Mouse (Mus musculus) left cerebral cortex, postnatal 14 days (tissue): ENCODE measurements around the gene Ackr2. TPM values are rescaled to one million over a fixed set of nuclear protein-coding genes. Genes with fewer than 3 reads are reported as not detected.

Experiments
- DNase-seq, 2 experiments: peaks; one replicate each; pipeline ENCODE4 v3.0.0; 2021 to 2022; ENCODE audit warnings: low spot score in 2 of 2, mixed read lengths in 1 of 2
- intact Hi-C: fragments of 180-260 bp; cut with DNase I; formaldehyde crosslinking; loops from one replicate; pipeline ENCODE4 v1.15.1; 2025
- long read RNA-seq, 2 experiments: library from polyadenylated mRNA; stranded (forward); transcript quantifications; one replicate each; pipeline ENCODE4 v2.0.0; 2021
- total RNA-seq, 2 experiments: library from RNA; stranded (reverse); gene quantifications; 2 replicates each; pipeline ENCODE4 v1.2.3; 2021

Gene Ackr2
- 1 to 10 TPM; 5.2 to 7.8 TPM for total RNA-seq
- long read RNA-seq, experiment 1, partial matches to known transcripts, result 0 of 5 reads
- long read RNA-seq, experiment 1, other reads (novel, unspliced or antisense), result 1 of 5 reads
- long read RNA-seq, experiment 2, partial matches to known transcripts, result 0 of 2 reads
- long read RNA-seq, experiment 2, other reads (novel, unspliced or antisense), result 0 of 2 reads

GRCm38 (mm10) chr9:121898245-121898644 is at the start of gene Ackr2:
Gene Ackr2 (plus strand): TSS chr9:121898355.
- intact Hi-C loops, result no loop called here
- no peak for DNase-seq

GRCm38 (mm10) chr9:121854246-121854645 is 43.9 kb upstream of the Ackr2 start:
- intact Hi-C loops, result no loop called here

GRCm38 (mm10) chr9:121856649-121857416 is 41.3 kb upstream of the Ackr2 start:
- intact Hi-C loops, result no loop called here

More at GRCm38 (mm10) chr9:121854246-121854645, 43.9 kb upstream of the Ackr2 start:
- no peak for DNase-seq

GRCm38 (mm10) chr9:121857474-121858152 is 40.5 kb upstream of the Ackr2 start:
- intact Hi-C loops, result no loop called here

More at GRCm38 (mm10) chr9:121856649-121857416, 41.3 kb upstream of the Ackr2 start:
- DNase-seq, result no peak

GRCm38 (mm10) chr9:121858153-121858488 is 40.0 kb upstream of the Ackr2 start, which contains the start of gene Higd1a:
Gene Higd1a (minus strand): TSS chr9:121858362.
- no peak for DNase-seq
- intact Hi-C loops, result no loop called here

More at GRCm38 (mm10) chr9:121857474-121858152, 40.5 kb upstream of the Ackr2 start:
- peak; percentile 98 for DNase-seq

GRCm38 (mm10) chr9:121859345-121859744 is 38.8 kb upstream of the Ackr2 start:
- DNase-seq, result no peak
- intact Hi-C loops, result no loop called here

GRCm38 (mm10) chr9:121860921-121861320 is 37.2 kb upstream of the Ackr2 start:
- DNase-seq, result no peak
- intact Hi-C loops, result no loop called here

- no peak for DNase-seq
- intact Hi-C loops, result no loop called here
These were observed 33.3 kb upstream of the Ackr2 start for GRCm38 (mm10) chr9:121864837-121865236.

GRCm38 (mm10) chr9:121865425-121866008 is 32.6 kb upstream of the Ackr2 start:
- intact Hi-C loops, result no loop called here

GRCm38 (mm10) chr9:121867632-121868031 is 30.5 kb upstream of the Ackr2 start:
- intact Hi-C loops, result no loop called here
- DNase-seq, result no peak

More at GRCm38 (mm10) chr9:121865425-121866008, 32.6 kb upstream of the Ackr2 start:
- DNase-seq, result no peak

- intact Hi-C loops, result no loop called here
- no peak for DNase-seq
These were observed 29.9 kb upstream of the Ackr2 start for GRCm38 (mm10) chr9:121868236-121868635.

- intact Hi-C loops, result no loop called here
- DNase-seq, result no peak
These were observed 28.7 kb upstream of the Ackr2 start for GRCm38 (mm10) chr9:121869432-121869831.

- no peak for DNase-seq
- intact Hi-C loops, result no loop called here
These were observed 28.1 kb upstream of the Ackr2 start for GRCm38 (mm10) chr9:121869973-121870515.

- intact Hi-C loops, result no loop called here
- no peak for DNase-seq
These were observed 26.0 kb upstream of the Ackr2 start for GRCm38 (mm10) chr9:121872062-121872683.

GRCm38 (mm10) chr9:121873578-121873977 is 24.6 kb upstream of the Ackr2 start:
- intact Hi-C loops, result no loop called here
- DNase-seq, result no peak

- peak; percentile 80 to 83 for DNase-seq
These were observed 21.0 kb upstream of the Ackr2 start for GRCm38 (mm10) chr9:121877052-121877740.

GRCm38 (mm10) chr9:121880840-121881239 is 17.3 kb upstream of the Ackr2 start:
- intact Hi-C loops, result loop anchor here (5.0 kb wide), 1 partner anchor 106 kb away; no protein-coding TSS in a partner anchor

More at GRCm38 (mm10) chr9:121877052-121877740, 21.0 kb upstream of the Ackr2 start:
- intact Hi-C loops, result loop anchor here (2.0 to 5.0 kb wide), 2 partner anchors 30 to 45 kb away; no protein-coding TSS in a partner anchor

GRCm38 (mm10) chr9:121881301-121881700 is 16.9 kb upstream of the Ackr2 start:
- DNase-seq, result peak; percentile 52 to 74
- intact Hi-C loops, result loop anchor here (5.0 kb wide), 1 partner anchor 106 kb away; no protein-coding TSS in a partner anchor

More at GRCm38 (mm10) chr9:121880840-121881239, 17.3 kb upstream of the Ackr2 start:
- peak; percentile 79 to 88 for DNase-seq
